Mouse (Mus musculus) lung, adult 2 months (tissue): Measurements from ENCODE around the gene Eif2d.

ENCODE experiments used
- CTCF ChIP-seq: fragments of 200-500 bp; IDR thresholded peaks from 2 replicates; pipeline ENCODE4 v1.5.1; 2011; ENCODE audit warnings: mild to moderate bottlenecking, low read length, control low read depth; ENCODE audit not compliant: insufficient read depth
- POLR2A ChIP-seq: fragments of 200-500 bp; IDR thresholded peaks from 2 replicates; pipeline ENCODE4 v1.6.1; 2011; ENCODE audit warnings: low read depth, mild to moderate bottlenecking, control low read depth, low read length, borderline replicate concordance; ENCODE audit errors: extremely low read depth

- peak; percentile 53 for TF ChIP-seq CTCF
- TF ChIP-seq POLR2A: no peak
These were observed 34.0 kb upstream of the Eif2d start for GRCm38 (mm10) chr1:131119026-131119425.
